Mouse (Mus musculus) T-helper 2 cell (primary cell): ENCODE results near the gene Atp2b2.

Experiments
- in situ Hi-C: fragments of 300-600 bp; cut with MboI, MseI; formaldehyde crosslinking; loops from one replicate; pipeline ENCODE4 v1.15.1; 2025; ENCODE audit warnings: high pct_unique_total_duplicates

The Atp2b2 gene

GRCm38 (mm10) chr6:114042332-114042731, at the start of gene Atp2b2:
Gene Atp2b2, minus strand, starts transcription at chr6:114042613.
- in situ Hi-C loops: no loop called here

GRCm38 (mm10) chr6:114089626-114090025, 47.2 kb upstream of the Atp2b2 start:
- in situ Hi-C loops: no loop called here

GRCm38 (mm10) chr6:114087106-114087505, 44.7 kb upstream of the Atp2b2 start:
- in situ Hi-C loops: no loop called here

- in situ Hi-C loops: no loop called here
Observed at GRCm38 (mm10) chr6:114078556-114078955, 36.1 kb upstream of the Atp2b2 start.

- in situ Hi-C loops: no loop called here
Observed at GRCm38 (mm10) chr6:114076560-114076959, 34.1 kb upstream of the Atp2b2 start.

- in situ Hi-C loops: no loop called here
Observed at GRCm38 (mm10) chr6:114076061-114076460, 33.6 kb upstream of the Atp2b2 start.

GRCm38 (mm10) chr6:114074929-114075328, 32.5 kb upstream of the Atp2b2 start:
- in situ Hi-C loops: loop anchor here (5.0 to 25.0 kb wide), 2 partner anchors 313 to 663 kb away; partner anchors contain the start of gene Rpusd3

GRCm38 (mm10) chr6:114074256-114074655, 31.8 kb upstream of the Atp2b2 start:
- in situ Hi-C loops: loop anchor here (5.0 to 25.0 kb wide), 2 partner anchors 312 to 662 kb away; partner anchors contain the start of gene Rpusd3

- in situ Hi-C loops: loop anchor here (5.0 to 25.0 kb wide), 2 partner anchors 309 to 659 kb away; partner anchors contain the start of gene Rpusd3
Observed at GRCm38 (mm10) chr6:114071564-114071963, 29.2 kb upstream of the Atp2b2 start.

- in situ Hi-C loops: loop anchor here (25.0 kb wide), 1 partner anchor 651 kb away; the partner anchor contains the start of gene Rpusd3
Observed at GRCm38 (mm10) chr6:114063100-114063499, 20.7 kb upstream of the Atp2b2 start.

GRCm38 (mm10) chr6:114062688-114063087, 20.3 kb upstream of the Atp2b2 start:
- in situ Hi-C loops: loop anchor here (25.0 kb wide), 1 partner anchor 650 kb away; the partner anchor contains the start of gene Rpusd3

- in situ Hi-C loops: loop anchor here (25.0 kb wide), 1 partner anchor 647 kb away; the partner anchor contains the start of gene Rpusd3
Observed at GRCm38 (mm10) chr6:114059206-114059605, 16.8 kb upstream of the Atp2b2 start.

GRCm38 (mm10) chr6:114058030-114058808, 15.8 kb upstream of the Atp2b2 start:
- in situ Hi-C loops: loop anchor here (25.0 kb wide), 1 partner anchor 646 kb away; the partner anchor contains the start of gene Rpusd3

- in situ Hi-C loops: loop anchor here (25.0 kb wide), 1 partner anchor 643 kb away; the partner anchor contains the start of gene Rpusd3
Observed at GRCm38 (mm10) chr6:114055311-114055710, 12.9 kb upstream of the Atp2b2 start.

GRCm38 (mm10) chr6:114044962-114045361, 2.5 kb upstream of the Atp2b2 start:
- in situ Hi-C loops: no loop called here

- in situ Hi-C loops: no loop called here
Observed at GRCm38 (mm10) chr6:114042836-114043235, 423 bp upstream of the Atp2b2 start.

- in situ Hi-C loops: no loop called here
Observed at GRCm38 (mm10) chr6:114041911-114042284, 515 bp downstream of the Atp2b2 start.

- in situ Hi-C loops: no loop called here
Observed at GRCm38 (mm10) chr6:114041097-114041910, 1.1 kb downstream of the Atp2b2 start.

- in situ Hi-C loops: no loop called here
Observed at GRCm38 (mm10) chr6:114035704-114036103, 6.7 kb downstream of the Atp2b2 start.

GRCm38 (mm10) chr6:114032822-114033221, 9.6 kb downstream of the Atp2b2 start:
- in situ Hi-C loops: no loop called here

- in situ Hi-C loops: no loop called here
Observed at GRCm38 (mm10) chr6:114023794-114024193, 18.6 kb downstream of the Atp2b2 start.

GRCm38 (mm10) chr6:114022104-114022503, 20.3 kb downstream of the Atp2b2 start:
- in situ Hi-C loops: no loop called here
